Mouse (Mus musculus) forebrain, embryonic 16.5 days (tissue): ENCODE measurements at regions not wholly inside any gene's neighbourhood (a gene's known extent, or its start where the extent isn't known, plus 50 kb on each side); places are given as distances from the start of the nearest gene placed in this dataset.
A peak's percentile ranks its signal among the peaks of the same experiment; 100 is the strongest.

ENCODE experiments used
- ATAC-seq: fragments of 200-750 bp; cut with Nextera tagmentation; 2 replicates; pipeline ENCODE4 v1.8.0; 2017; ENCODE audit warnings: mild to moderate bottlenecking, moderate library complexity
- H3K27ac ChIP-seq: fragments of 300-500 bp; sonication (generic); 2 replicates; pipeline ENCODE4 v1.5.1; 2014; ENCODE audit warnings: low read length, control low read depth
- H3K27me3 ChIP-seq: fragments of 300-500 bp; sonication (generic); replicated peaks from 2 replicates; pipeline ENCODE4 v1.6.1; 2014; ENCODE audit warnings: low read length; ENCODE audit not compliant: control insufficient read depth, insufficient read depth
- H3K36me3 ChIP-seq: fragments of 300-500 bp; sonication (generic); 2 replicates; pipeline ENCODE4 v1.6.1; 2014; ENCODE audit not compliant: control insufficient read depth, insufficient read depth
- H3K4me1 ChIP-seq: fragments of 300-500 bp; sonication (generic); replicated peaks from 2 replicates; pipeline ENCODE4 v1.6.1; 2014; ENCODE audit warnings: low read length; ENCODE audit not compliant: control insufficient read depth, insufficient read depth
- H3K4me2 ChIP-seq: fragments of 300-500 bp; sonication (generic); 2 replicates; pipeline ENCODE4 v1.6.1; 2014; ENCODE audit warnings: mild to moderate bottlenecking, low read length, control low read depth
- H3K4me3 ChIP-seq: fragments of 300-500 bp; sonication (generic); replicated peaks from 2 replicates; pipeline ENCODE4 v1.5.1; 2014; ENCODE audit warnings: mild to moderate bottlenecking, low read length, control low read depth
- H3K9ac ChIP-seq: fragments of 300-500 bp; sonication (generic); replicated peaks from 2 replicates; pipeline ENCODE4 v1.6.1; 2014; ENCODE audit warnings: low read depth, low read length, control low read depth
- H3K9me3 ChIP-seq: fragments of 300-500 bp; sonication (generic); 2 replicates; pipeline ENCODE4 v1.6.1; 2016; ENCODE audit warnings: low read length; ENCODE audit not compliant: control insufficient read depth
- WGBS: fragments of 180-500 bp; shearing (Covaris S2); extraction: QIAGEN DNeasy Blood & Tissue Kit; methylation state at CpG from one replicate; pipeline ENCODE4 v1.1.7; 2014; 5-methylcytosine and 5-hydroxymethylcytosine counted together

DNA sequence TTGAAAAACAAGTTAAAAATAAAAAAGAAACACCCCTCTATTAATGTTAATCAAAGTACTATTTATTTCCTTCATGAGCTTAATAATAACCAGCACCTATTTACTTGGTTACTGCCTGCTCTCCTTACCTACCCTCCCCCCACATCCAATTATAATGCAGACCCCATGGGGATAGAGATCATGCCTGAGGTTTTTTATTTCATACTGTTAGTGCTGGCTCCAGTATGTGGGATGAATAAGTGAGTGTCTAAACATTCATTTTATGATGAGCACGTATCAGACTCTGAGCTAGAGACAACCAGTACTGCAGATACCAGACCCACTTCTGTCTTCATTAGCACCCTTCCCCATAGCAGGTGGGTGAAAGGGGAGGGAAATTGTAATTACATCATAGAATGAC lies 83.6 kb upstream of the Atp1b1 start:
- no peak overlapping the region for H3K4me2 ChIP-seq
- ATAC-seq, result no peak
- no peak overlapping the region for H3K27ac ChIP-seq
- no peak overlapping the region for H3K4me3 ChIP-seq
- H3K9me3 ChIP-seq, result no peaks in the 10 kb centered on the region
- no peaks in the 10 kb centered on the region for H3K27me3 ChIP-seq
- no peaks in the 10 kb centered on the region for H3K36me3 ChIP-seq
- no peaks in the 10 kb centered on the region for H3K4me1 ChIP-seq
- WGBS, result 78% methylated on average over 1 of the region's 1 CpGs
- H3K9ac ChIP-seq, result no peak overlapping the region

DNA sequence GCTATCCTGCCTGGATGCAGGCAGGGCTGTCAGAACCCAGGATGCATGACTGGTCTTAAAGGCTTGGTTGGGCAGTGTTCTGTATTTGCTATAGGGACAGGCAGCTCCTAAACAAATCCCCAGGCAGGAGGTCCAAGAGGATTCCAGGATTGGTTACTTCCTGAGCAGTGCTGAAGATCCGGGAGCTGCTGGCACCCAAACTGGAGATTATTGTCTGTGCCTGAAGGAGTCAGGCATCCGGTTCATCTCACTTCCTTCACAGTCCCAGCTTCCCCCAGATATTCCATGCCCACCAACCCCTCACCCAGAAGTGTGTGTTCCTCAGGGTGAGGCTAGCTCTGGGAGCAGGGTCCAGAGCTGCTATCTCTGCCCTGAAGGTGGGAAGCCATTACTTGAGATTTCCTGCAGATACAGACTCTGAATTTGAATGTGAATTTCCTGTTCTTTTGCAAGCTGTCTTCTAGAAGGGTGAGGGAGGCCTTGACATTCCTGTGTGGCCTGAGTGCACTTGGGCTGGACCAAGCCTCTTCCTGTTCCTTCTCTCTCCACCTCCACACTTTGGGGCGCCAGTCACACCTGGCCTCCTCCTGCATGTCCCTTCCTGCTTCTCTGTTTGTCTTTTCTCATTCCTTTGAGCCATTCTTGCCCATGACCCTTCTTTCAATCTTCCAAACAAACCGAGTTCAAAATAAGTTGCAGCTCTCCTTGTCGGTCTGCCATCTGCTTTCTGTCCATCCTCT lies 80.3 kb upstream of the Atp1b1 start:
- 90% methylated on average over 5 of the region's 5 CpGs for WGBS
- ATAC-seq, result no peak
- no peak overlapping the region for H3K4me3 ChIP-seq

DNA sequence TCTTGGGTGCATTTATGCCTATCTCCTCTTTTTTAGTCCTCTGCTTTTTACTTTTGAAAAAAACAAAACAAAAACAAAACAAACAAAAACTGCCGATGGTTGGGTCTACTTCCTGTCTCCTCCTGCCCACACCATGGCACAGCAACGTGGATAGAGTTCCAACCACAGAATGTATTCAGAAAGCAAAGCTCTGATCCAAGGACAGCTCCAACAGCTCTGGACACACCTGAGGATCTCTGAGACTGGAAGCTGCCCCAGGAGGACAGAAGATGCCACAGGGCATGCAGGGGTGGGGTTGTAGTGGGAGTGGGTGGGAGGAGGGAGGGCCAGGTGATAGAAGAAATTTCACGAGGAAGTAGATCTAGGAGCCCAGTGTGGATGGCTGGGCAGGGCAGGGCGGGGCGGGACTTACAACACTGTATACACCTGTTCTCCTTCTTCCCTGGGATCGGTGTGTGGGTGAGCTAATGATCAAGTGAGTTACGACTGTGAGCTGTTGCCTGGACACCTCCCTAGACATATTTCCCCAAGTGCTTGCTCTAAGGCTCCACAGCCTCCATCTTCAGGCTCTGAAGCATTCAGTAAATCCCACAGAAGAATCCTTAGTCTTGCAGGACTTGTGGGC lies 79.3 kb upstream of the Atp1b1 start:
- Histone ChIP-seq H3K4me1 (no peaks in the 10 kb centered on the region), H3K27me3 (no peaks in the 10 kb centered on the region), H3K36me3 (no peaks in the 10 kb centered on the region), H3K9ac (no peak overlapping the region), H3K9me3 (no peaks in the 10 kb centered on the region), H3K27ac (no peak overlapping the region), H3K4me3 (no peak overlapping the region), H3K4me2 (no peak overlapping the region)
- ATAC-seq, result no peak
- WGBS, result 83% methylated on average over 7 of the region's 7 CpGs

More for the DNA sequence above, 80.3 kb upstream of the Atp1b1 start:
- Histone ChIP-seq H3K9me3 (no peaks in the 10 kb centered on the region), H3K36me3 (no peaks in the 10 kb centered on the region), H3K4me1 (no peaks in the 10 kb centered on the region), H3K4me2 (no peak overlapping the region), H3K9ac (no peak overlapping the region), H3K27me3 (no peaks in the 10 kb centered on the region), H3K27ac (no peak overlapping the region)

DNA sequence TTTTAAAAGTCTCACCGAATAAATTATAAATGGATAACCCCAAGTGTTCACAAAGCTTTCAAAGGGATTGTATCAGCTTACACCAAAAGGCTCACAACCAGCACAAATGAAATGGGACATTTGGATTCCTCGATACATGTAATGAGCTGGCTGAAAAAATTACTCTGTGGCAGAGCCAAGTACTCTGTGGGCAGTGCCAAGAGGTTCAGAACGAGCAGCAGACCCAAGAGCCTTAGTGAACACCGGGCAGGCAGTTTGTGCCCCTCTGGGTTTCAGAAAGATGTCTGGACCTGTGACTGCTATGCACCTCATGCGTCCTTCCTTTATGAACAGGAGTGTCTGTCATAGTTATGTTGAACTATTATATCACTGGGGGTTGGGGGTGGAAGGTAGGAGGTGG lies 74.0 kb upstream of the Atp1b1 start:
- H3K36me3 ChIP-seq, result no peaks in the 10 kb centered on the region
- 60% methylated on average over 5 of the region's 5 CpGs for WGBS
- H3K4me1 ChIP-seq, result peaks cover 5% of the 10 kb centered on the region; the same call in 1 of the 2 replicates
- ATAC-seq, result peak; percentile 79
- H3K9ac ChIP-seq, result no peak overlapping the region
- H3K4me3 ChIP-seq, result no peak overlapping the region
- no peaks in the 10 kb centered on the region for H3K27me3 ChIP-seq
- H3K27ac ChIP-seq, result no peak overlapping the region
- H3K9me3 ChIP-seq, result no peaks in the 10 kb centered on the region
- no peak overlapping the region for H3K4me2 ChIP-seq

DNA sequence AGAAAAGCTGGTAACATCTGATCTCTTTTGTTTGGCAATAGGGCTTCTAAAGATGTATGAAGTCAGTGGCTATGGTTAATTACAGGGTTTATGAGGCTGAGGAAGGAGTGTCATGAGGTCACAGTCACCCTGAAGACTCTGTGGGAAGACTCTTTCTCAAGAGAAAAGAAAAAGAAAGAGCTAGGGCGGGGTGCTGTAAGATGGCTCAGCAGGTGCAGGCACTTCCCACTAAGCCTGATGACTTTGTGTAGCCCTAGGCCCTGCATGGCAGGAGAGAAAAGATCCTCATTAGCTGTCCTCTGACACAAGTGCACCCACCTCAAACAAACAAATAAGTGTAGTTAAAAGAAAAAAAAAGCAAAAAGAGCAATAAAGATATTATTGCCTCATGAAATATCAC lies 73.6 kb upstream of the Atp1b1 start:
- ATAC-seq, result peak; percentile 26; the same call in 1 of the 2 replicates
- Histone ChIP-seq H3K27ac (no peak overlapping the region), H3K4me2 (no peak overlapping the region), H3K9me3 (no peaks in the 10 kb centered on the region), H3K9ac (no peak overlapping the region), H3K4me3 (no peak overlapping the region), H3K36me3 (no peaks in the 10 kb centered on the region), H3K4me1 (peaks cover 5% of the 10 kb centered on the region; the same call in 1 of the 2 replicates), H3K27me3 (no peaks in the 10 kb centered on the region)
- 57% methylated on average over 1 of the region's 1 CpGs for WGBS

DNA sequence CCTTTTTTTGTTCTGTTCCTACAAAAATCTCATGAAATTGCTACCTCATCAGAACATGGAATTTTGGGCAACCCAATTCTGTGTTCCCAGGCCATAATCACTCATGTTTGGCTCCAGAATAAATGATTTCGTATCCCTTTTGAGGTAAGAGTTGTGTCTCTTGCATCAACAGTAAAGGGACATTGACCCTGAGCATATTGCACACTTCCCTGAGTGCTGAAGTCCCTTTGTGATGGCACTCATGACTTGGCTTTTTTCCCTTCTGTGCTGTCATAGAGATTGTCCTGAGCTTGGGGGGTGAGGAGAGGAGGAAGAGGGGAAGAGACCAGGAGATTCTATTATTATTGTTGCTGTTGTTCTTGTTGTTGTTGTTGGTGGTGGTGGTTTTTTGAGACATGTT lies 68.6 kb upstream of the Atp1b1 start:
- Histone ChIP-seq H3K4me2 (no peak overlapping the region), H3K9ac (no peak overlapping the region), H3K36me3 (no peaks in the 10 kb centered on the region), H3K27ac (no peak overlapping the region), H3K4me1 (no peaks in the 10 kb centered on the region), H3K4me3 (no peak overlapping the region), H3K9me3 (no peaks in the 10 kb centered on the region), H3K27me3 (no peaks in the 10 kb centered on the region)
- ATAC-seq, result no peak
- WGBS, result 89% methylated on average over 1 of the region's 1 CpGs

DNA sequence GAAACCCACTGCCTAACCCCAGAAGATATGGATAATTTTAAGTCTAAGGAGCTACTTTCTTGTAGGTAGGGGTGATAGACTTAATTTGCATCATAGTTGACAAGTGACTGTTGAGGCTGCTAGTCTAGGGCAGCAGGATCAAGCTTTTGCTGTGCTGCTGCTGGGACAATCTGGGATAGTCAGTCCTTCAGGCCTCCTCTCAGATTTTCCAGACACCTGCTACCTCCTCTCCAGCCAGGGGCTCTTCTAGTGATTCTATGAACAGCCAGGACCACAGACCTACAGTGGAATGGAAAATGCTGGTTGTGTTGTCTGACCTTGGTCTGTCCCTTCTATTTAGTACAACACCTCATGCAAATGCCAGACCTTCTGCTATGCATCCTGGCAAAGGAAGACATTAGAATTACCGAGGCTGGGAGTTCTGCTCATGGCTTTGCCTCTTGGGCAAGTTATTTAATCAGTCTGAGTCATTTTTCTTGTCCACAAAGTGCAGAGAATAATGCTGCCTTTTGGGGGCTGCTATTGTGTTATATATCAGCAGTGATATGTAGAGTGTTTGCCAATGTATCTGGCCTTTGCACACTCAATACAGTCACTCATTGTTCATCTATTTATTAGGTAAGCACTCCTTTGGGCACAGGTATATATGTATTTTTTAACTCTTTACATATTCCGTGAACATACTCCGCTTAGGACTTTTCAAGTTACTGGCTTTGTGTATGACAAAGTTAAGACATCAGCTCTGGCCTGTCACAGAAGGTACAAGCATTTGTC lies 64.4 kb upstream of the Atp1b1 start:
- H3K9me3 ChIP-seq, result no peaks in the 10 kb centered on the region
- H3K4me2 ChIP-seq, result no peak overlapping the region
- H3K4me3 ChIP-seq, result no peak overlapping the region
- H3K4me1 ChIP-seq, result no peaks in the 10 kb centered on the region
- H3K9ac ChIP-seq, result no peak overlapping the region
- H3K27ac ChIP-seq, result no peak overlapping the region
- no peaks in the 10 kb centered on the region for H3K36me3 ChIP-seq
- WGBS, result 85% methylated on average over 3 of the region's 3 CpGs
- no peaks in the 10 kb centered on the region for H3K27me3 ChIP-seq
- ATAC-seq, result no peak

DNA sequence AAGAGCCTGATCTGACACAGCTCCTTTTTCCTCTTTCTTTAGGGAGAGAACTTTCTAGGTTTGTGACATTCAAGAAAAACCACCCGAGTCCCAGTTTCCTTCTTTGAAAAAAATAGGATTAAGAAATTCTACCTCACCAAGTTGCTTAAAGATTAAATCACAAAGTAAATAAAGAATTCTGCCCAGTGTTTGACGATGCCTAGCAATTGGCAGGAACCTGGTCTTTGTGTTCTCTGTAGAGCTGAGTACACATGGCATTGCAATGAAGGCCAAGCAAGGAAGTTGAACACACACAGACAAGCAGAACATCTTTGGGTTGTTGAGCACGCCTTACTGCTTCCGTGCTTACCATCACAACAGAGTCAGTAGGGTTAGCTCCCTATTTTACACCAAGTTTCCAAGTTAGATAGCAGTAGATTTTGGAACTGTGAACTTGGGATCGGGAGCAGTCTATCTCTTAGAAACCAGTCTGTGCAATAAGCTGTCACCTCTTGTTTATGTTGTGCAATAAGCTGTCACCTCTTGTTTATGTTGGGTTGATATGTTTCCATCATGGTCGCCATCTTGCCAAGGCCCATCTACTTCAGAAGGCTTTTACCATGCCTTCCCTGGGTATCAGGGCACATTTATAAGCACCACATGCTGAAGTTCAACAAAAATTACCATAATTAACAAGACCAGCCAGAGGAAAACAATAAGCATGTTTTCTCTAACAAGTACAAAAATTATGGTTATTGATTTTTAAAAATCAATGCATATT lies 63.4 kb upstream of the Atp1b1 start:
- WGBS, result 94% methylated on average over 6 of the region's 6 CpGs
- H3K9ac ChIP-seq, result no peak overlapping the region
- ATAC-seq, result no peak

DNA sequence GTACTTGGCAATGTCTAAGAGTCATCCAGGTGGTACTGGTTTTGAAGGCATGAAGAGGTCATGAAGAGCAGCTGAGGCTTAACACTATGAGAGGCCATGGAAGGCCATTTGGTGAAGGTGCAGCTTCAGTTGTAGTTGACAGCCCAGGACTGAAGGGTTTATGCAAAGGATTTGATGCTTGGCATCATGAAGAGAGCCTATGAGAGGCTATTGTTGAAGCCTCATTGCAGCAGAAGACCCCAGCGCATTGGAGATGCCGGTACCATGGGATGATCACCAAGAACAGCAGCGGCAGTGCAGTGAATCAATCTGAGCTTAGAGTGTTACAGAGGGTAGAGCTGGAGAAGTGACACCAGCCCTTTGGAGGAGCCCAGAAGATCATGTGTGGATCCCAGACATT lies 60.7 kb upstream of the Atp1b1 start:
- H3K9ac ChIP-seq, result no peak overlapping the region
- H3K9me3 ChIP-seq, result no peaks in the 10 kb centered on the region
- H3K4me1 ChIP-seq, result no peaks in the 10 kb centered on the region
- 97% methylated on average over 3 of the region's 3 CpGs for WGBS
- no peak overlapping the region for H3K27ac ChIP-seq
- ATAC-seq, result no peak
- H3K36me3 ChIP-seq, result no peaks in the 10 kb centered on the region
- H3K4me2 ChIP-seq, result no peak overlapping the region
- H3K4me3 ChIP-seq, result no peak overlapping the region
- H3K27me3 ChIP-seq, result no peaks in the 10 kb centered on the region

More for the DNA sequence above, 63.4 kb upstream of the Atp1b1 start:
- Histone ChIP-seq H3K4me2 (no peak overlapping the region), H3K4me3 (no peak overlapping the region), H3K9me3 (no peaks in the 10 kb centered on the region), H3K27me3 (no peaks in the 10 kb centered on the region), H3K27ac (no peak overlapping the region), H3K36me3 (no peaks in the 10 kb centered on the region), H3K4me1 (no peaks in the 10 kb centered on the region)
